Mouse (Mus musculus) lung, postnatal 14 days (tissue): ENCODE measurements around the gene Khdc1a.
A peak's percentile ranks its signal among the peaks of the same experiment; 100 is the strongest.
"Not testable (repeated sequence)": the region's sequence is repeated elsewhere in the genome, so short reads cannot be mapped to it uniquely, and the experiment has no call there.

ENCODE experiments used
- DNase-seq: peaks from one replicate; pipeline ENCODE4 v3.0.0; 2021

The Khdc1a gene

DNA sequence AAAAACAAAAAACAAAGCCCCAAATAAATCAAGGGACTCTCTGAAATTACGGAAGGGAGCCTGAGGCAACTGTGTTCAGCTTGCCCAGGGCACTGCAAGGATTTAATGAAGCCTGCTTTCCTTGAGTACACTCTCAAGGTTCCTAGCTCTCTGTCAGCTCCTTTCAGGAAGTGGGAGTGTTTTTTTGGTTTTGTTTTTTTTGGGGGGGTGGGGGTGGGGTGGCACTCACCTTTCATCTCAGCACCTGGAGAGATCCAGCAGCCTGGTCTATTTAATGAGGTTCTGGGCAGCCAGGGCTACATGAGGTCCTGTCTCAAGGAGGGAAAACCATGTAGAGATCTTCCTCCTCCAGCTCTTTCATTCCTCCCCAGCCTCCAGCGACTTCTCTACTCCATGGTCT lies at the start of gene Khdc1a:
Khdc1a (plus strand) TSS at position 301 of the 400 bp plus-strand sequence.
- DNase-seq, result no peak

DNA sequence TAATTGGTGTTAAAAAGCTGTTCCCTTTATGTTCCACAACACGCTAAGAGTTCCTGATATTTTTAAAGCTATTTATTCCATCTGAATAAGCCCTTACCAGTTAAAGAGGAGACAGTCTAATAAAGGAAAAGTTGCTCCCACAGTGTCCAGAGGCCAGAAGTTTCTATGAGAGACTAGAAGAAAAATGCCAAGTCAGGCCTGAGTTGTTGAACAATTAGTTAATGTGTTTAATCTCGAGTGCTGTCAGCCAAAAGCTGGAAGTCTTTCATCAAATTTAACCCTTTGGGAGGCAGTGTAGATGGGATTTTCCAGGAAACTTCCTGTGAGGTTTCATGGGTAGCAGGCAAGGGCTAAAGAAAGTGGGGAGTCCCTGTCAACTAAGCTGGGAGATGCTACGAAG lies 49.6 kb upstream of the Khdc1a start:
- no peak for DNase-seq

DNA sequence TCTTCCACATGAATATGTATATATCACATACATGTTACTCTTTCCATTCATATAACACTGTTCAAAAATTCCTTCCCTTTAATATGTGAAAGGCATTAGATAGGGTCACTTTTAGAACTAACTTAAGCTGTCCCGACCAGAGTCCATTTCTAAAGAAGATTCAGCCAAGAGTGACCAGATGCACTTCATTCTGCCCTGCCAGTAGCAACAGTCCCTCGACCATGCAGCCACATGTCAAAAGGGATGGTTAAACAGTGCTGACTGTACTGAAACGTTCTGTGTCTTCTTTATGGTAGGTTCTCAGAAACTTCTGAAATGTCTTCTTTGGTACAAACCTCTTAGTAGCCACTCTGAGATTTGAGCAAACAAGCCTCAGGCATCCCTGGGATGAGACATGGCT lies 47.8 kb upstream of the Khdc1a start:
- no peak for DNase-seq

DNA sequence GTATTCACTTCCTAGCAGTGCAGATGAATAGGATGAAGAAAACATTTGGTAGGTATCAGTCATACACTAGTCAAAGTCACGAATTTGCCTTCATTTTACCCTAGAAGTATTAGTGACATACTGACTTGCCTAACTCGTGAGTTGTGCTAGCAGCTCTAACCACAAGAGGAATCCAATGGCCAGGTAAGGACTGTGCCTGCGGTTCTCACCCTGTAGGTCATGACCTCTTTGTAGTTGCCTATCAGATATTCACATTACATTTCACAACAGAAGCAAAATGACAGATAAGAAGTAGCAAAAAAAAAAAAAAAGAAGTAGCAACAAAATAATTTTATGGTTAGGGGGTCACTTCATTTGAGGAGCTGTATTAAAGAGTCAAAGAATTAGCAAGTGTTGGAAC lies 45.3 kb upstream of the Khdc1a start:
- DNase-seq, result no peak

DNA sequence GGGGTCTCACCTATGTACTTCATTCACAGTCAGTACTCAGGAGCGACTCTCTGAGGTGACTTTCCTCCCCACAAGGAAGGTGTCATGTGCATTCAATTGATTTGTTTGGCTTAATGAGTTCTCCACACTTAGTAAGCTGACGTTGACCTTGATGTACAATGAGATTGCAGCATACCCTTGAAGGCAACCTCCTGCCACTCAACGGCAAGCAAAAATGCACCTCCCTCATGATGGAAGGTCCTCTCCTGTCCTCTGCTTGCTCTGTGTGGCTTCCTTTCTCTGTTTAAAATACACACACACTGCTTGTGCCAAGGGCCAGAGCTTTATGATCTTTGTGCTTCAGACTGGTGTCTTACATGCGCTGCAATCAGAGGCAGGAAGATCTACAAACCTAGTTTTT lies 44.8 kb upstream of the Khdc1a start:
- DNase-seq, result no peak

DNA sequence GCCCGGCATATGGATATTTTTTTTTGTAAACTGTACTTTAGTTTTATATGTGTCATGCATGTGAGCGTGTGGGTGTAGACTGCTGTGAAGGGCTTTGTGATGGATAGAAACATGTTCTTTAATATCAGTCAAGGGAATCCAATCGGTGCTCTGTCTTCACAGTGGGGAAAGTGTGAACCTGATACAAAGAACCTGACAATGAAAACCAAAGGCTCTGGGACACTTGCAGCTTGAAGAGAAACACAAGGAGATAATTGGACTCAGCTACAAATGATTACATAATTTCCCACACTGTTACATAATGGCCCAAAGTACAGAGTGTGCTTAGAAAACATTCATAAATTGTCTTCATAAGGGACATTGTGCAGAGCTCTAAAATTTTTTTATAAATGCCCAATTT lies 44.0 kb upstream of the Khdc1a start:
- no peak for DNase-seq

DNA sequence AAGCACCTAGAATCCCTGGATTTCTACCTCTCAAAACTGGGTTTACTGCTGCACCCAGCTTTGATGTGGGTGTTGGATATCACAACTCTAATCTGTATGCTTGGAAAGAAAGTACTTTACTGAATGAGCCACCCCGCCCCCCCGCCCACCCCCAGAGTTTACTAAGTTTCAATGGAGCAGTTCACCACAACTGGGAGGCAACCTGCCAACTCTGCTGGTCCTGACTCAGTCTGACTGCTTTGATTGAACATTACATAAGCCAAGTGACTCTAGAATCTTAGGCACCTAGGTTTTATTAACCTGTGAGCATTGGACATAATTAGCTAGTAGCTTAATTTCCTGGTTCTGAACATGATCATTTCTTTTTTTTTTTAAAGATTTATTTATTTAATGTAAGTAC lies 35.1 kb upstream of the Khdc1a start:
- DNase-seq, result no peak

DNA sequence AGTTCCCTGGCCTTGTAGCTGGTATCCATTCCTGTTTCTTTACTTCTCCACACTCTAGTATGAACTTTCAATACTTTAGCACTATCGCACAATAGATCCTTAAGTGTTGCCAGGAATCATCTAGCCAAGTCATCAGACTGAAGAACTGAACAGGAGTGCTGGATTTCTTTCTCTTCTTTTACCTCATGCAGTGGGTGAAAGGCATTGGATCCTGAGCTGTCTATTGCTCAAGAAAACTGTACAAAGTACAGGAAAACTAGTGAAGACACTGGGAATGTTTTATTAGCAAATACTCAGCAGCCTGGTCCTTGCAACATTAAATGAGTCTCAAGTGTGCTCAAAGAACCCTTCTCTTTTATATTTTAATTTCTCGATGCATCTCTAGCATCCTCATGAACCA lies 33.7 kb upstream of the Khdc1a start:
- DNase-seq, result no peak

DNA sequence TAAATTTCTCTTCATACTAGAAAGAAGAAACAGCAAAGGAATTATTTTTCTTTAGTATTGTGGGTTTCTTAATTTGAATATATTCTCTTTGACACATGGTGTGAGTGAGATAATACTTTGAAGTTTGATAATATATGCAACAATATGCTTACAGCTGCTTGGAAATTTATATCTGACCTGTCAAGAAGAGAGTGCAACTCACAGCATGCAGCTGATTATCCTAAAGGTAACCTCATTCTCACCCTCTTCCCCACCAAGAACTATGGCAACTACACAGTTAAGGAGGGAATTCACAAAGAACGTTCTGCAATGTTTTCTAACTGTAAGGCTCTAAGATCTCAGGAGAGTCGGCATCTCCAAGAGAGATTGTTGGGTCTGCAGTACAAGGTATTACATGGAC lies 33.1 kb upstream of the Khdc1a start:
- no peak for DNase-seq

DNA sequence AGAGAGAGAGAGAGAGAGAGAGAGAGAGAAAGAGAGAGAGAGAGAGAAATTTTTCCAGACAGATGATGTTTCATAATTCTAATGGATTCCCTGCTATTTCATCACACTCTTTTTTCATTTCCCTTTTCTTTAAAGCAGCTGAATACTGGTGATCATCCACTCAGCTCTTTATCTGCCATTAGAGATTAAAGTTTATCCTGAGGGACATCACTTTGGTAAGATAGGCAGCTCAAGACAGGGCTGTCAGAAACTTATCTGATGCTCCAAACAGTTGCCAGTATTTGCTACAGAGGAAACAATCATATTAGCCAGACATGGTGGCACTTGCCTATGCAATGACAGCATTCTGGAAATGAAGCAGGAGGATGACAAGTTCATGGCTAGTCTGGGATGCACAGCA lies 31.2 kb upstream of the Khdc1a start:
- DNase-seq, result no peak

DNA sequence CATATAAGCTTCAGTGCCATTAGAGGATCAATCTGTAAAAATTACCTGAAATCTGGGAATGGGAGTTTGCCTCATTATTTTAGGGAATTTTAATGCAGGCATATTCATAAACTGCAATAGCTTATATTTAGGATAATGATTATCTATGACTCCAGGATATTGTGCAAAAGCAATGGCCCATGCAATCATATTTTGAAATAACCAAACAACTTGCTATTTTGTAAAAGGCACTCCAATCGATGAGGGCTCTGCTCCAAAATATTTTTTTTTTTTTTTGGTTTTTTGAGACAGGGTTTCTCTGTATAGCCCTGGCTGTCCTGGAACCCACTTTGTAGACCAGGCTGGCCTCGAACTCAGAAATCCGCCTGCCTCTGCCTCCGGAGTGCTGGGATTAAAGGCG lies 29.2 kb upstream of the Khdc1a start:
- not testable (repeated sequence) for DNase-seq

DNA sequence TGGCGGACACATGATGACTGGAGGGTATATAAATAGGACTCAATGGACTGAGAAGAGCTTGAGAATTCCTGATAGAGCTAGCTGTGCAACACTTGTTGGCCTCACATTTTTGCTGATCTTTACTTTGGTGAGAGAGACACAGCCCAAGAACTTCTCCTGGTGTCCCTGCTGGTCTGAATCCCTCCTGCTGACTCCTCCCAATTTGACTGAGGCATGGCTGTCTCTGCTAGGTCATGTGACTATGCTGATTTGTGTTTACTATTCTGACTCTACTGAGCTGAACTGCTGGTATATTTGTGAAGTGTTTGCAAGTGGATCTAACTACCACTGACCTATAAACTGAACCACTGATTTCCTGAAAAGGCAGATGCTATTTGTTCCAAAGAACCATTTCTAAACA lies 27.8 kb upstream of the Khdc1a start:
- no peak for DNase-seq

DNA sequence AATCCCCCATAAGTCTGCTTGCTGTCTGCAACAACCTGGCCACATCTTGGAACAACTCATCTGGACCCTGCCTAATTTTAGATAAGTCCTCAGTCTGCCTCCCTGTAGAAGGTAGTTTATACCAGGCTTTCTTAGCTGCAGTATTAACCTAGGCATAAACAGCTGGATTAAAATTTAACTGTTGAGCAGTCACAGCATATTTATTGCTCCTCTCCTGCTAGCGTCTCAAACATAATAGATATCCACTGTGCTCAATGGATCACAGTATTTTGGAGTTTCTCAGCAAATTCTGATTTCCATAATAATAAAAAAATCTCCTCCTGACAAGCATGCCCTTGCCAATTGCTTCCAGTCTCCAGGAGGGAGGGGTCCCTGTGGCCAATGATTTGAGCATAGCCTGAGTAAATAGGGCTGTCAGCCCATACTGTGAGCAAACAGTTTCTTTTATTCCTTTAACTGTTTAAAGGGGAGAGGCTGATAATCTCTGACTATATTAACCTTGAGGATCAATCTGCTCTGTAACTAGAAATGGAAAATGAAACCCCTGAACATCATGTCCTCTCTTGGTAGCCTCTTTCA lies 25.4 kb upstream of the Khdc1a start:
- no peak for DNase-seq

DNA sequence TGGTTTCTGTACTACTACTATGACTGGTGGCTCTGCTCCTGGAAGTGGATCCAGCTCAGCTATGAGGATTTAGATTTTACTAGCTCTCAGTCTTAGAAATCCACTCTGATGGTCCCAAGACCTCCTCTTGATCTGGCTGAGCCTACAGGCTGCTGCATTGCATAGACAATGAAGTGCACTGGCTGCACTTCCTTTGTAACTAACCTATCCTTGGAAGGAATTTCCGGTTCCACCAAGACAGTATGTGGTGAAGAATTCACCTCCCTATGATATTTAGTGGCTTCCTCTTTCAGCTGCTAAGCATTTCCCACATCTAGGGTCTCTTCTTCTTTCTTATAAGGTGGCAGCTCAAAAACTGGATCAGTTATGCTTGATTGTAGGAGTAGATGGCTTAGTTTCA lies 24.8 kb upstream of the Khdc1a start:
- DNase-seq, result no peak

DNA sequence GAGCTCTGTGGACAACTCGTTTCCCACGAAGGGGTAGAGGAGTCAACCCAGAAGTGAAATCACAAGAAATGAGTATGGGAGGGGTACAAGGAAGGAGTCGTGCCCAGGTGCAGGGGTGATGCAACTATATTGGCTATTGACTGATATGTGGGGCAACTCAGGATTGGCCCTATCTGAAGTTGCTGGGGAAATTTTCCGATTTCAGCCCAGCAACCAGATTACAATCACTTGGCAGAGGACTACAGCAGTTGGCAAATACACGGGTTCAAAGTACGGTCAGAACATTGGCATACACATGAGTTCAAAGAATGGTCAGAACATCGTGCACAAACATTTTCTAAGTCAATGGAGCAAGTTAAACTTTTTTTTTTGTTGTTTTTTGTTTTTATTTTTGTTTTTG lies 22.7 kb upstream of the Khdc1a start:
- no peak for DNase-seq

DNA sequence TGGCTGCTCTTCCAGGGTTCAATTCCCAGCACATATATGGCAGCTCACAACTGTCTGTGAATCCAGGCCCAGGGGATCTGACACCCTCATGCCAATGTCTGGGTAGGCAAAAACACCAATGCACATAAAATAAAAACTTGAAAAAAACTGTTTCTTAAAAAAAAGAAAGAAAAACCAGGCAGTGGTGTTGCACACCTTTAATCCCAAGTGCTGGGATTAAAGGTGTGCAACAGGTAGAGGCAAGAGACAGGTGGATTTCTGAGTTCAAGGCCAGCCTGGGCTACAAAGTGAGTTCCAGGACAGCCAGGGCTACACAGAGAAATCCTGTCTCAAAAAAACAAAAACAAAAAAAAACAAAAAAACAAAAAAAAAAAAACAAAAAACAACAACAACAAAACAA lies 18.3 kb upstream of the Khdc1a start:
- not testable (repeated sequence) for DNase-seq

DNA sequence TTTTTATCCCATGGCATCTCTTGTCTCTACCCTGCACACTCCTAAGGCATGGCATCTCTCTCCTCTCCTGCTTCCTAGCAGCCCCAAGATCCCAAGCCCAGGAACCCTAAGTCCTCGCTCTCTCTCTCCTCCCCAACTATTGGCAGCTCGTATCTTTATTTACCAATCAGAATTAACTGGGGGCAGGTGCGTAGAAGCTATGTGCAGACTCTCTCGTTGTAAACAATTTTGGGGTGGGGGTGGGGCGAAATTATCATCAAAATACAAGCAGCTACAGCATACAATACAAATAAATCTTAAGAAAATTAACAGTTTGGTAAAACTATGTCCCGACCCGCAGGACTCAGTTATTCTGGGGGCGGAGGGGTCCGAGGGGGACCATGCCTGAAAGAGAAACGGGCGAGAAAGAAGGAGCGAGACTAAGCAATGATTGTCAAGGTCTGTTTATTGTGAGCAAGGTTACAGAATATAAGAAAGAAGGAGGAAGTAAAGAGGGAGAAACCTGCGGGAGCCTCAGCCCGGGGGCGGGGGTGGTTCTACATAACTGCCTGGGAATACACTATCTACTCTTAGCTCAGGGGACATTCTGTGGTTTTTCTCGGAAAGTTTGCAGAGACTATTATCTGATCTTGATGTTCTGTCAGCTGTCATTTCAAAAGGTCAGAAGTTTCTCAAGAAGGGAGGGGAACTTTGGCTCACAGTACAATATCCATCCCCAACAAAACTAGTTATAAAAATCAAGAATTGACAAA lies 16.0 kb upstream of the Khdc1a start:
- DNase-seq, result peak; percentile 24

DNA sequence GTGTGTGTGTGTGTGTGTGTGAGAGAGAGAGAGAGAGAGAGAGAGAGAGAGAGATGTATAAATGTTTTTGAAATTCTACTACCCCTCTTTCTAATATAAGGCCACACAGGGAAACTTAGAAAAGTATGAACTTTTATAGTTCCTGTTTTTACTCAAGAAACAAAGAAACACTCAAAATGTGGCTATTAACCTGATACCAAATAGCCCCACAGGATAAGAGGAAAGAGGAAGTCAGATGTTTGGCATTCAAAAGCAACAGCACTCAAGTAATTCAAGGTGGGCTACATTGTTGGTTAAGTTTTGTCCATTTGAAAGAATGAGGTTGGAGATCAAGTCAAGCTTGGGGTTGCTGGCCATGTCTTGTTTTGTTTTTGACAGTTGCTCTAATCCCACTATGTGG lies 13.6 kb upstream of the Khdc1a start:
- DNase-seq, result no peak

DNA sequence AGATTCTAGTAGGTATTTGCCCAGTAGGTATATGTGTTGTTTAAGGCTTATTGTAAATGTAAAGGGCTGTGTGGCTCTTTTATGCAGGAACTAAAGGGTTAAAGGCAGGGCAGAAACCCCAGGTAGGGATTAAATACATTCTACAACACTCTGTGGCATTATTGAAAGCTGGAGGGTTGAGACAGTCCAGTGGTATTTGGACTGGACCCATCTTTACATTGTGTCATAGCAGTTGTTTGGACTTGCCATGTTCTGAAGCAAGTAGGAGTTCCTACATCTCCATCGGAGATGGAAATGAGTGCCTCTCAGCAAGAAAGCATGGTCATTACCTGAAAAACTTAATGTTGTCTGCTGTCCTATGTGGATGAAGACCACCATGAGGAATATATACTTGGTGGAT lies 8.7 kb upstream of the Khdc1a start:
- no peak for DNase-seq

DNA sequence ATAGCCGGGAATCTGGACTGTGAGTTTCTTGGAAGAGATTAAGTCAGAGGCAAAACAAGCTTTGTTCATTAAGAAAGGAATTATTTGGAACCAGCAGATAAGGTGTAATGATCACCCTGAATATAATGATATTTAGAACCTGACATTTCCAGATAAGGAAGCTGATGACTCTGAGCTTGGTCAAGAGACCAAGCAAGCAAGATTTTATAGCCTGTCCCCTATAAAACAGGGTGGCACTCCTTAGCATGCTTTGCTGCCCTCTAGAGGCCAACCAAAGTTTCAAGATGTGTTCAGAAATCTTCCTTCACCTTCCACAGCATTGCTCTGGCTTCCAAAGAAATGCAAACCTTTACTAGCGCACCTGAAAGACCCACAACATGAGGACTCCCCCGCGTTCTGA lies 5.2 kb upstream of the Khdc1a start:
- peak; percentile 70 for DNase-seq

DNA sequence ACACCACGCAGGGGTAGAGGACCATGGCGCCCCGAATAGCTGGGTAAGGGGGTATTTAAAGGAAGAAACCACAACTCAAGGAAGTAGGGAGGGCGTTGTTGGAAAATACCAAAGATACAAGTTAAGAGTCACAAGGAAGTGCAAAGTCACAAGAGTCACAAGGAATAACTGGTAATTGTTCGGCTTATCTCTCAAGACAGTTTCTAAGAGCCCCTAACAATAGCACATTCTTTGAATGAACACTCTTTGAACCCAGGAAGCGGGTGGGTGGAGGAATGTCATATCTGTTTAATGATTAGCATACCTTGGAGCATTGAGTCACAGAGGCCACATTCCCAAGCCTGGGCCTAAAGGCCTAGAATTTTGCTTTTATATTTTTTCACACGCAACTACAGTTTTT lies 4.7 kb upstream of the Khdc1a start:
- DNase-seq, result not testable (repeated sequence)

DNA sequence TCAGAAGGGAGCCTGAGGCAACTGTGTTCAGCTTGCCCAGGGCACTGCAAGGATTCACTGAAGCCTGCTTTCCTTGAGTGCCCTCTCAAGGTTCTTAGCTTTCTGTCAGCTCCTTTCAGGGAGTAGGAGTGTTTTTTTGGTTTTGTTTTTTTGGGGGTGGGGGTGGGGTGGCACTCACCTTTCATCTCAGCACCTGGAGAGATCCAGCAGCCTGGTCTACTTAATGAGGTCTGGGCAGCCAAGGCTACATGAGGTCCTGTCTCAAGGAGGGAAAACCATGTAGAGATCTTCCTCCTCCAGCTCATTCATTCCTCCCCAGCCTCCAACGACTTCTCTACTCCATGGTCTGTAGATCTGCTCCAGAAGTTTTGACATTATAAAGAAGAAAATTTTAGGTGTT lies 18.6 kb downstream of the Khdc1a start, which contains the start of gene Khdc1c:
Khdc1c (plus strand) TSS at position 301 of the 400 bp plus-strand sequence.
- DNase-seq, result not testable (repeated sequence)

DNA sequence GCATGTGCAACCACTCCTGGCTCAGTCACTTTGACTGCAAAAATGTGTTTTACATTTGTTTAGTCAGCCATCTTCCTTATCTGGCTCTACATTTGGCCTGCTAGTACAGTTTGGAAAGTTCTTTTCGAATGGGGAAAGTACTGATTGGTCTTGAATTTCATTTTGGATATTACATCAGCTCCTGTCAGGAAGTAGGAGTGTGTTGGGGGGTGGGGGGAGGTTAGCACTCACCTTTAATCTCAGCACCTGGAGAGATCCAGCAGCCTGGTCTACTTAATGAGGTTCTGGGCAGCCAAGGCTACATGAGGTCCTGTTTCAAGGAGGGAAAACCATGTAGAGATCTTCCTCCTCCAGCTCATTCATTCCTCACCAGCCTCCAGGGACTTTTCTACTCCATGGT lies 33.8 kb downstream of the Khdc1a start, which contains the start of gene Khdc1b:
Khdc1b (plus strand) TSS at position 301 of the 400 bp plus-strand sequence.
- no peak for DNase-seq

DNA sequence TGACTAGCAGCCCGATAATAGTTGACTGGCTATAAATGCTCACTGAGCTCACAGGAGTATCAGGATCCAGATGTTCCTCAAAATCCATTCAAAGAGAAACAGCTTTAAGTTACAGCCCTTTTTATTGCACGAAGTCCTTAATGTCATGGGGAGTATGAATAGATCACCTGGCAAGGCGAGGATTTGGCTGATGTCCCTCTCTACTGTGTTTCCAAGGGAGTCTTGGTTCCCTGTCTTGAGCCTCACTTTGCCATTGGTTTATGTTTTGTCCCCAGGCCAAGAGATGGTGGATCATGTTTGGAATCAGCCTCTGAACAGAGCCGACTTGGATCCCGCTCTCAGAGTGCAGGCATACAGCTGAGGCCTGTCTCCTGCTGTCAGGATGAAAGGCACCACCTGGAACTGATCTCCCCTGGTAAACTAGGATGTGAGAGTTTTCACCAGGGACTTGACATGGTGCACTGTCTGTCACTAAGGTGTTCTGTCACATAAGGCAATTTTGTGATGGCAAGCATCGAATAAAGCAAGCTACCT lies 41.8 kb downstream of the Khdc1a start:
- DNase-seq, result no peak
